Mouse (Mus musculus) CH12.LX (cell line): ENCODE data around the gene Ccdc60. TPM values are rescaled to one million over a fixed set of nuclear protein-coding genes. Genes with fewer than 3 reads are reported as not detected.
"Not testable (repeated sequence)": the region's sequence is repeated elsewhere in the genome, so short reads cannot be mapped to it uniquely, and the experiment has no call there.

ENCODE experiments used
- DNase-seq: peaks from one replicate; pipeline ENCODE4 v3.0.0-alpha.2; 2013; ENCODE audit errors: extremely low read depth
- H3K27ac ChIP-seq: 2 replicates; pipeline ENCODE4 v1.5.1; 2012; ENCODE audit warnings: low read depth, mild to moderate bottlenecking, control low read depth, moderate library complexity; ENCODE audit not compliant: insufficient read depth
- H3K27me3 ChIP-seq: replicated peaks from 2 replicates; pipeline ENCODE3; 2012; ENCODE audit warnings: inconsistent platforms
- H3K36me3 ChIP-seq, 2 experiments: replicated peaks in 1 of 2; 2 replicates each; pipeline versions ENCODE3 to v1.6.1; 2012; ENCODE audit warnings: inconsistent platforms in 1 of 2, low read length in 1 of 2, mild to moderate bottlenecking in 1 of 2, mixed read lengths in 1 of 2, moderate library complexity in 1 of 2; ENCODE audit not compliant: control insufficient read depth in 1 of 2, insufficient read depth in 1 of 2
- H3K4me1 ChIP-seq, 2 experiments: 2 replicates each; pipeline ENCODE4 v1.6.1; 2012; ENCODE audit warnings: inconsistent platforms in 1 of 2, moderate library complexity in 1 of 2; ENCODE audit not compliant: insufficient read depth in 2 of 2, control insufficient read depth in 1 of 2
- H3K4me2 ChIP-seq: 2 replicates; pipeline ENCODE4 v1.6.1; 2012; ENCODE audit warnings: low read depth, mild to moderate bottlenecking, control low read depth; ENCODE audit not compliant: poor library complexity, insufficient read depth, severe bottlenecking
- H3K4me3 ChIP-seq, 3 experiments: fragments of 150-350 bp in 1 of 3; sonication (generic) in 1 of 3; replicated peaks in 1 of 3; 2 replicates each; pipeline versions ENCODE3 to v1.5.1; 2011 to 2012; ENCODE audit warnings: low read depth in 2 of 3, low read length in 2 of 3, mild to moderate bottlenecking in 2 of 3, moderate library complexity in 2 of 3, control low read depth in 1 of 3, improper control_type of control experiment in 1 of 3, inconsistent platforms in 1 of 3, mixed read lengths in 1 of 3; ENCODE audit not compliant: poor library complexity in 1 of 3
- H3K79me2 ChIP-seq: replicated peaks from 2 replicates; pipeline ENCODE4 v1.6.1; 2012; ENCODE audit warnings: mild to moderate bottlenecking, moderate library complexity; ENCODE audit not compliant: control insufficient read depth, poor library complexity, insufficient read depth, severe bottlenecking; ENCODE audit errors: extremely low read depth
- H3K9ac ChIP-seq: 2 replicates; pipeline ENCODE4 v1.6.1; 2012; ENCODE audit warnings: low read depth, mild to moderate bottlenecking, control low read depth, moderate library complexity; ENCODE audit not compliant: insufficient read depth
- H3K9me3 ChIP-seq: replicated peaks from 2 replicates; pipeline ENCODE3; 2012; ENCODE audit warnings: low read length, inconsistent platforms, mixed read lengths
- CHD1 ChIP-seq: IDR thresholded peaks from 2 replicates; pipeline ENCODE4 v1.6.1; 2012; ENCODE audit warnings: low read depth, low read length, improper control_type of control experiment, inconsistent platforms
- ETS1 ChIP-seq: conservative IDR thresholded peaks from 2 replicates; pipeline ENCODE4 v1.6.1; 2012; ENCODE audit warnings: low read depth, mild to moderate bottlenecking, inconsistent platforms, low read length, improper control_type of control experiment, moderate library complexity
- HCFC1 ChIP-seq: IDR thresholded peaks from 2 replicates; pipeline ENCODE4 v1.6.1; 2012; ENCODE audit warnings: low read depth, mild to moderate bottlenecking, inconsistent platforms, low read length, improper control_type of control experiment
- IRF4 ChIP-seq: IDR thresholded peaks from 2 replicates; pipeline ENCODE4 v1.6.1; 2014; ENCODE audit warnings: low read depth, mild to moderate bottlenecking, inconsistent platforms, low read length, improper control_type of control experiment
- JUN ChIP-seq: IDR thresholded peaks from 2 replicates; pipeline ENCODE4 v1.6.1; 2011; ENCODE audit warnings: low read depth, mild to moderate bottlenecking, low read length, improper control_type of control experiment, moderate library complexity; ENCODE audit not compliant: insufficient read depth
- JUND ChIP-seq: conservative IDR thresholded peaks from 2 replicates; pipeline ENCODE4 v1.6.1; 2011; ENCODE audit warnings: low read depth, low read length, improper control_type of control experiment
- KAT2A ChIP-seq: IDR thresholded peaks from 2 replicates; pipeline ENCODE4 v1.6.1; 2012; ENCODE audit warnings: low read length, improper control_type of control experiment, inconsistent platforms; ENCODE audit not compliant: insufficient replicate concordance
- MAZ ChIP-seq: IDR thresholded peaks from 2 replicates; pipeline ENCODE4 v1.6.1; 2012; ENCODE audit warnings: low read depth, mild to moderate bottlenecking, inconsistent platforms, low read length, improper control_type of control experiment, moderate library complexity
- MXI1 ChIP-seq: IDR thresholded peaks from 2 replicates; pipeline ENCODE4 v1.6.1; 2011; ENCODE audit warnings: mild to moderate bottlenecking, low read depth, low read length, improper control_type of control experiment
- PAX5 ChIP-seq: IDR thresholded peaks from 2 replicates; pipeline ENCODE4 v1.6.1; 2012; ENCODE audit warnings: low read length, inconsistent platforms, mixed read lengths
- POLR2A ChIP-seq: IDR thresholded peaks from 2 replicates; pipeline ENCODE4 v1.6.1; 2011; ENCODE audit warnings: low read depth, mild to moderate bottlenecking, improper control_type of control experiment, low read length
- POLR2AphosphoS2 ChIP-seq: IDR thresholded peaks from 2 replicates; pipeline ENCODE4 v1.6.1; 2011; ENCODE audit warnings: low read depth, low read length, improper control_type of control experiment
- RAD21 ChIP-seq: IDR thresholded peaks from 2 replicates; pipeline ENCODE4 v1.6.1; 2011; ENCODE audit warnings: low read depth, mild to moderate bottlenecking, low read length, improper control_type of control experiment, moderate library complexity
- RCOR1 ChIP-seq: conservative IDR thresholded peaks from 2 replicates; pipeline ENCODE4 v1.6.1; 2012; ENCODE audit warnings: low read depth, mild to moderate bottlenecking, inconsistent platforms, low read length, improper control_type of control experiment
- SIN3A ChIP-seq: IDR thresholded peaks from 2 replicates; pipeline ENCODE4 v1.6.1; 2012; ENCODE audit warnings: low read length, improper control_type of control experiment, inconsistent platforms
- SMC3 ChIP-seq: IDR thresholded peaks from 2 replicates; pipeline ENCODE4 v1.6.1; 2011; ENCODE audit warnings: low read depth, low read length, improper control_type of control experiment
- TCF12 ChIP-seq: IDR thresholded peaks from 2 replicates; pipeline ENCODE4 v1.6.1; 2014; ENCODE audit warnings: low read depth, mild to moderate bottlenecking, inconsistent platforms, low read length, improper control_type of control experiment
- USF1 ChIP-seq: IDR thresholded peaks from 2 replicates; pipeline ENCODE4 v1.6.1; 2014; ENCODE audit warnings: low read depth, mild to moderate bottlenecking, inconsistent platforms, low read length, improper control_type of control experiment
- dilution Hi-C: fragments of 300-500 bp; cut with MboI; formaldehyde crosslinking; loops from 2 replicates; pipeline ENCODE4 v1.14.3; 2020; ENCODE audit warnings: low sequenced_read_pairs; ENCODE audit not compliant: extremely low pct_unique_long_range_greater_than_20kb, extremely low pct_ligation_motif_present
- in situ Hi-C: fragments of 300-500 bp; cut with MboI; formaldehyde crosslinking; loops from 3 replicates; pipeline ENCODE4 v1.14.3; 2019; ENCODE audit warnings: low sequenced_read_pairs, low pct_ligation_motif_present, low pct_unique_long_range_greater_than_20kb, mixed read lengths
- polyA plus RNA-seq: library from polyadenylated mRNA; unstranded; fragments of >175 nt; gene quantifications from 2 replicates; pipeline ENCODE4 v1.2.1, GENCODE M21; 2012; ENCODE audit warnings: low read depth; ENCODE audit not compliant: insufficient read length
- total RNA-seq, 2 experiments: library from RNA; depleted of rRNA; stranded (reverse); fragments of 300-350 nt in 1 of 2; fragments of >200 nt in 1 of 2; gene quantifications; 2 replicates each; pipeline ENCODE4 v1.2.3; 2012 to 2014

Ccdc60 gene
- total and polyA plus RNA-seq, 3 experiments, result not detected

- H3K9me3 ChIP-seq, result peaks cover 50% of the 10 kb centered on the region
- H3K9ac ChIP-seq, result no peak overlapping the region
- in situ Hi-C loops (no loop called here), dilution Hi-C loops (no loop called here)
- H3K27ac ChIP-seq, result no peak overlapping the region
- TF ChIP-seq RAD21 (no peak), CHD1 (no peak), IRF4 (no peak), JUND (no peak), SMC3 (no peak), SIN3A (no peak), RCOR1 (no peak), ETS1 (no peak), JUN (no peak), POLR2AphosphoS2 (no peak), HCFC1 (no peak), PAX5 (no peak), USF1 (no peak), MAZ (no peak), KAT2A (no peak), POLR2A (no peak), MXI1 (no peak), TCF12 (no peak)
- H3K4me3 ChIP-seq, result no peak overlapping the region
- H3K79me2 ChIP-seq, result no peaks in the 10 kb centered on the region
- H3K27me3 ChIP-seq, result no peaks in the 10 kb centered on the region
- no peaks in the 10 kb centered on the region for H3K4me1 ChIP-seq
- no peak overlapping the region for H3K4me2 ChIP-seq
- no peak for DNase-seq
- no peaks in the 10 kb centered on the region for H3K36me3 ChIP-seq
These were observed 134.0 kb downstream of the Ccdc60 start for GRCm38 (mm10) chr5:116154811-116155210.

GRCm38 (mm10) chr5:116146446-116146845 lies 142.3 kb downstream of the Ccdc60 start:
- dilution Hi-C loops, DNase-seq, H3K36me3 ChIP-seq, H3K4me2 ChIP-seq, H3K4me1 ChIP-seq, H3K27me3 ChIP-seq, H3K79me2 ChIP-seq, H3K9ac ChIP-seq, in situ Hi-C loops, H3K4me3 ChIP-seq, H3K27ac ChIP-seq: not testable (repeated sequence)
- H3K9me3 ChIP-seq, result peaks cover 45% of the 10 kb centered on the region
